Comparison of ENCODE assay signal across 9 mouse cellular contexts in the genomic region with DNA sequence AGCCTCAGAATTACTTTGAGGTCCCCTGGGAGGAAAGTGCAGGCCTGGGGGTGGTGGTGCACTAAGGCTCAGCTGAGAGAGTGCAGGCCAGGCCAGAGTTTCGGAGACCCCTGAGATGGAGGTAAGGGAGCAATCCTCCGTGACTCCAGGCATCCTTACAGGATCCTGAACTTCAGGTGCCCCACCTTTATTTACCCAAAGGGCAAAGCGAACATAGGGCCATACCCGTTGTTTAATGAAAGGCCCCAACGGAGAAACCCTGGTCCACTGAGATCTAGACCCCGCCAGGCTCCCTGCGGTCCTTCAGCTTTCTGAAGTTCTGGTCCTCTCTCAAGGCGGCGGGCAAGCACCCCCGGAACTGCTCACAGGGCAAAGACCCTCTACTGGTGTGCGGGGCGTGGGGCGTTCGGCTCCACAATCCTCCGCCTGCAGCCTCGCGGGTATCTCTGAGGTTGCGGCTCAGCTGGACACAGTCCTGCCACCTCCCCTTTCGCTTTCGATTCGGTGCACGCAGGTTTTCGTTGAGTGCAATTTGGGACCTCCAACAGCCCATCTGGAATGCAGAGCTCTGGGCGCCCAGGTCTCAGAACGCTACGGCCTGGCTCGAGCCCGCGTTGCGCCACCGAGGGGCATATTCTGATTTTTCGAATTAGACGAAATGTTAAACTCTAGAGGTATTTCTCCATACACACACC. TPM values are rescaled to one million over a fixed set of nuclear protein-coding genes. Genes with fewer than 3 reads are reported as not detected.
DNase-seq lines count a peak whose midpoint lies in the region; ATAC-seq and TF ChIP-seq lines count a peak whose summit lies in the region.
"Had no signal": no experiment of that assay in that cellular context is flagged by ENCODE, and none has a peak within 500 bp of the region (broad histone marks: within the 10 kb centered on the region; RNA-seq: fewer than 3 reads in every experiment).

No protein-coding gene starts in this region.

- TF ChIP-seq CTCF in left cerebral cortex, adult 2 months (IDR thresholded peaks at IDR 0.05), result no peak

- peak overlapping the region; percentile 33 for H3K4me3 ChIP-seq in heart, embryonic 11.5 days (ENCODE audit: low read depth, low read length)
- H3K4me3 ChIP-seq in forebrain, embryonic 16.5 days (replicated peaks; ENCODE audit: low read length), result 0 out of 2 replicates have a peak overlapping the region, but pooled peaks have one; percentile 9
- H3K4me3 ChIP-seq in kidney, embryonic 16.5 days (ENCODE audit: low read length), result peak overlapping the region; percentile 35
- no peak overlapping the region for H3K4me3 ChIP-seq in left cerebral cortex, adult 2 months

- intact Hi-C loops in left cerebral cortex, adult 2 months (cut with DNase I), result no loop called here

- peaks cover 22% of the 10 kb centered on the region for H3K4me1 ChIP-seq in heart, embryonic 11.5 days (ENCODE audit: control insufficient read depth, insufficient read depth, low read length)
- peaks cover 25% of the 10 kb centered on the region for H3K4me1 ChIP-seq in forebrain, embryonic 16.5 days (replicated peaks; ENCODE audit: control insufficient read depth, insufficient read depth, low read length)
- H3K4me1 ChIP-seq in kidney, embryonic 16.5 days (ENCODE audit: insufficient read depth, low read length), result peaks cover 27% of the 10 kb centered on the region

- H3K9ac ChIP-seq in heart, embryonic 11.5 days (ENCODE audit: low read depth, low read length), result no peak overlapping the region
- no peak overlapping the region for H3K9ac ChIP-seq in forebrain, embryonic 16.5 days (replicated peaks; ENCODE audit: low read depth, low read length)
- no peak overlapping the region for H3K9ac ChIP-seq in kidney, embryonic 16.5 days (replicated peaks; ENCODE audit: low read length)

- WGBS in heart, embryonic 11.5 days (ENCODE audit: insufficient replicate concordance), result 5% methylated on average over 33 of the region's 33 CpGs
- WGBS in forebrain, embryonic 16.5 days, result 2% methylated on average over 33 of the region's 33 CpGs
- 9% methylated on average over 33 of the region's 33 CpGs for WGBS in kidney, embryonic 16.5 days

- DNase-seq in heart, adult 9 months (ENCODE audit: low spot score in 2 of 2), result no peak
- peak; percentile 16 for DNase-seq in lung, postnatal 25 days (ENCODE audit: low spot score)
- DNase-seq in testis, postnatal 10 days (ENCODE audit: low spot score), result no peak
- no peak for DNase-seq in right cerebral cortex, adult 18-20 months
- DNase-seq in left cerebral cortex, adult 2 months (ENCODE audit: extremely low spot score in 1 of 2, low spot score in 2 of 2), result no peak

- H3K27me3 ChIP-seq in heart, embryonic 11.5 days (ENCODE audit: control insufficient read depth, insufficient read depth, low read length), result peaks cover 96% of the 10 kb centered on the region
- peaks cover 73% of the 10 kb centered on the region for H3K27me3 ChIP-seq in forebrain, embryonic 16.5 days (replicated peaks; ENCODE audit: control insufficient read depth, insufficient read depth, low read length)
- peaks cover 97% of the 10 kb centered on the region for H3K27me3 ChIP-seq in kidney, embryonic 16.5 days (ENCODE audit: insufficient read depth, low read length)

- no peak overlapping the region for H3K27ac ChIP-seq in heart, embryonic 11.5 days (ENCODE audit: low read depth, low read length)
- no peak overlapping the region for H3K27ac ChIP-seq in forebrain, embryonic 16.5 days (ENCODE audit: low read length)
- H3K27ac ChIP-seq in kidney, embryonic 16.5 days (ENCODE audit: low read length), result no peak overlapping the region
- H3K27ac ChIP-seq in left cerebral cortex, adult 2 months, result no peak overlapping the region

- H3K36me3 ChIP-seq in heart, embryonic 11.5 days (ENCODE audit: control insufficient read depth, insufficient read depth, low read length), result no peaks in the 10 kb centered on the region
- H3K36me3 ChIP-seq in forebrain, embryonic 16.5 days (ENCODE audit: control insufficient read depth, insufficient read depth), result no peaks in the 10 kb centered on the region
- no peaks in the 10 kb centered on the region for H3K36me3 ChIP-seq in kidney, embryonic 16.5 days (ENCODE audit: insufficient read depth, low read length)
- H3K36me3 ChIP-seq: G1E had no signal

- no peak for ATAC-seq in heart, embryonic 11.5 days (replicated peaks; ENCODE audit: insufficient number of reproducible peaks, low FRiP score, low TSS enrichment)
- ATAC-seq in forebrain, embryonic 16.5 days, result no peak
- ATAC-seq in kidney, embryonic 16.5 days (ENCODE audit: low FRiP score, low TSS enrichment), result no peak

- H3K4me2 ChIP-seq in heart, embryonic 11.5 days, result peak overlapping the region; percentile 58
- peak overlapping the region; percentile 35 for H3K4me2 ChIP-seq in forebrain, embryonic 16.5 days (ENCODE audit: low read length)
- H3K4me2 ChIP-seq in kidney, embryonic 16.5 days (replicated peaks; ENCODE audit: low read depth, low read length), result peak overlapping the region; percentile 44

- no peaks in the 10 kb centered on the region for H3K9me3 ChIP-seq in heart, embryonic 11.5 days (replicated peaks; ENCODE audit: control insufficient read depth, low read length)
- H3K9me3 ChIP-seq in forebrain, embryonic 16.5 days (ENCODE audit: control insufficient read depth, low read length), result no peaks in the 10 kb centered on the region
- no peaks in the 10 kb centered on the region for H3K9me3 ChIP-seq in kidney, embryonic 16.5 days (ENCODE audit: low read length)
- H3K9me3 ChIP-seq: G1E had no signal

RNA-seq across cellular contexts. Expression of gene Alx4, which starts 3.6 kb away (rescaled TPM):
- polyA plus RNA-seq in heart, embryonic 11.5 days (2014; fragmentation: Nextera tagmentation; extraction: Ambion mirVana), result 0.17 and 0.54 TPM in 2 replicates
- polyA plus RNA-seq in forebrain, embryonic 16.5 days (2015; fragmentation: Nextera tagmentation; extraction: Ambion mirVana), result 0.61 and 1.0 TPM in 2 replicates
- polyA plus RNA-seq in kidney, embryonic 16.5 days (2015; fragmentation: Nextera tagmentation; extraction: Ambion mirVana), result 0.17 and 0.21 TPM in 2 replicates
- 1 to 10 TPM in 1 of 2 experiments, under 1 TPM in 1; 0.75 to 1.3 TPM for total RNA-seq in left cerebral cortex, adult 2 months (2021)
- polyA plus RNA-seq: G1E had no signal
